Mouse (Mus musculus) thymus, postnatal 14 days (tissue): ENCODE data around the gene Ssrp1.

Experiments
- DNase-seq: peaks from one replicate; pipeline ENCODE4 v3.0.0; 2021

Ssrp1 gene

DNA sequence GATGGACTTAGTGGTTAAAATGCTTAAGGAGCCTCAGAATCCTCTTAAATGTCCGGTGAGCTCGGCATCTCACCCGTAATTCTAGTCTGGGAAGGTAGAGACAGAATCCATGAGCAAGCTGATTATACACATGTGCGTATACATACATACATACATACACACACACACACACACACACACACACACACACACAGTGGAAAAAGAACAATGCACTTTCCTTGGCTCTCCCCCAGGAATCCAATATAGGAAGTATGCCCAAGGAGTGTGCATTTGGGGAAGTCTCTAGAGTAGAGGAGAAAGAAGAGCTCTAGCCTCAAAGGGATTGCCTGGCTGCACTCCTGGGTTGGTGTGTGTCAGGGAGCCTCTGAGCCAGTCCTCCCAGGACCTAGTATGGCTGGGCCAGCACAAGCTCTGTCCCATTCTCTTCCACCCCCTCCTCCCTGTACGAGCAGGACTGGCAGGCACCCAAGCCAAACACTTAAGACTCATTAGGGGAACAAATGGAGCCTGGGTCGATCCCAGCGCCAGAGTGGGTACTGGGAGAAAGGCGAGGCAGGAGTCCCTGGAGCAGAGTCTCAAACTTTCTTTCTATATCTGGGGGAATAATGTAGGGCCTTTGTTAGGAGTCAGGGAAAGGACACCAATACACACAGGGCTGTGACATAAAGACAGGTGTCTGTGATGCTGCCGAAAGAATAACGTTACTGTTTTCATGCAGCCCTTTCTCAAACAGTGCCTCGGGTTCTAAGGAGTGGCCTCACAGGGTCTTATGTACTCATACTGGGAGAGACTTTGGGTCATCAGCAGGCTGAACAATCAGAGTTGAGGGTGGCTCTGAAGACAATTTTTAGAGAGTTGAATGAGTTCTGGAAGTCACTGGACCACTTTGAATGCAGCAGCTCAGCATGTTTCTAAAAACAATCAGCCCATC lies 51.9 kb downstream of the Ssrp1 start:
- no peak for DNase-seq

GRCm38 (mm10) chr2:85091325-85091724 lies 54.3 kb downstream of the Ssrp1 start:
- DNase-seq = no peak

GRCm38 (mm10) chr2:85093376-85093775 lies 56.3 kb downstream of the Ssrp1 start:
- no peak for DNase-seq

GRCm38 (mm10) chr2:85095906-85096305 lies 58.9 kb downstream of the Ssrp1 start:
- DNase-seq = no peak
